ENCODE assay signal across 15 mouse cellular contexts in genomic region chr15:78604255-78604654, GRCm38 (mm10). TPM values are rescaled to one million over a fixed set of nuclear protein-coding genes. Genes with fewer than 3 reads are reported as not detected.
"Had no signal": no experiment of that assay in that cellular context is flagged by ENCODE, and none has a peak within 500 bp of the region (broad histone marks: within the 10 kb centered on the region; RNA-seq: fewer than 3 reads in every experiment).

No protein-coding gene starts in this region.

- H3K27ac ChIP-seq: hindbrain, postnatal 0 days; left cerebral cortex, adult 2 months; limb, embryonic 10.5 days; liver, embryonic 15.5 days; midbrain, embryonic 13.5 days; neural tube, embryonic 15.5 days; stomach, embryonic 15.5 days had no signal

- DNase-seq: kidney, adult 11 months; kidney, adult 9 months; kidney, postnatal 14 days; lung, embryonic 14.5 days; right cerebral cortex, adult 18-20 months had no signal

- H3K4me3 ChIP-seq: left cerebral cortex, adult 2 months; limb, embryonic 10.5 days; liver, embryonic 15.5 days; midbrain, embryonic 13.5 days; myocyte; neural tube, embryonic 15.5 days; stomach, embryonic 15.5 days had no signal

- H3K27me3 ChIP-seq: liver, embryonic 15.5 days; midbrain, embryonic 13.5 days; neural tube, embryonic 15.5 days; stomach, embryonic 15.5 days had no signal

- H3K36me3 ChIP-seq: limb, embryonic 10.5 days; liver, embryonic 15.5 days; midbrain, embryonic 13.5 days; neural tube, embryonic 15.5 days; stomach, embryonic 15.5 days had no signal

RNA-seq across cellular contexts. Expression of gene Rac2, which starts 31.7 kb away (rescaled TPM):
- polyA plus RNA-seq: myocyte had no signal

RNA-seq across cellular contexts. Expression of gene Sstr3, which starts 59.8 kb away (rescaled TPM):
- total RNA-seq: megakaryocyte progenitor cell, adult 5-6 weeks had no signal
- polyA plus RNA-seq: limb, embryonic 10.5 days; liver, embryonic 11.5 days; liver, embryonic 15.5 days; myocyte had no signal
